Mouse (Mus musculus) forebrain, embryonic 13.5 days (tissue): ENCODE data around the gene Slc25a21. TPM values are rescaled to one million over a fixed set of nuclear protein-coding genes. Genes with fewer than 3 reads are reported as not detected.

ENCODE experiments used
- ATAC-seq: fragments of 200-750 bp; cut with Nextera tagmentation; 2 replicates; pipeline ENCODE4 v1.8.0; 2017
- H3K27ac ChIP-seq: fragments of 300-500 bp; sonication (generic); 2 replicates; pipeline ENCODE4 v1.5.1; 2015; ENCODE audit warnings: inconsistent platforms, mild to moderate bottlenecking, moderate library complexity
- H3K27me3 ChIP-seq: fragments of 300-500 bp; sonication (generic); 2 replicates; pipeline ENCODE4 v1.6.1; 2015; ENCODE audit warnings: mild to moderate bottlenecking, inconsistent platforms
- H3K36me3 ChIP-seq: fragments of 300-500 bp; sonication (generic); 2 replicates; pipeline ENCODE4 v1.6.1; 2015; ENCODE audit warnings: mild to moderate bottlenecking, inconsistent platforms; ENCODE audit not compliant: poor library complexity, severe bottlenecking
- H3K4me1 ChIP-seq: fragments of 300-500 bp; sonication (generic); 2 replicates; pipeline ENCODE4 v1.6.1; 2015; ENCODE audit warnings: inconsistent platforms
- H3K4me2 ChIP-seq: fragments of 300-500 bp; sonication (generic); 2 replicates; pipeline ENCODE4 v1.6.1; 2015; ENCODE audit warnings: inconsistent platforms, mild to moderate bottlenecking, moderate library complexity
- H3K4me3 ChIP-seq: fragments of 300-500 bp; sonication (generic); 2 replicates; pipeline ENCODE4 v1.5.1; 2015; ENCODE audit warnings: mild to moderate bottlenecking, inconsistent platforms
- H3K9ac ChIP-seq: fragments of 300-500 bp; sonication (generic); 2 replicates; pipeline ENCODE4 v1.6.1; 2015; ENCODE audit warnings: mild to moderate bottlenecking, inconsistent platforms
- H3K9me3 ChIP-seq: fragments of 300-500 bp; sonication (generic); replicated peaks from 2 replicates; pipeline ENCODE4 v1.6.1; 2016; ENCODE audit warnings: inconsistent platforms
- WGBS: fragments of 180-500 bp; shearing (Covaris S2); methylation state at CpG from one replicate; pipeline ENCODE4 v1.1.7; 2015; 5-methylcytosine and 5-hydroxymethylcytosine counted together
- polyA plus RNA-seq: library from polyadenylated mRNA; unstranded; fragments of >200 nt; fragmentation: Nextera tagmentation; extraction: Ambion mirVana; gene quantifications from 2 replicates; pipeline ENCODE4 v1.2.1, GENCODE M21; 2015

Slc25a21 gene
- polyA plus RNA-seq, 1 experiment from 2014 or later = 0.31 TPM

DNA sequence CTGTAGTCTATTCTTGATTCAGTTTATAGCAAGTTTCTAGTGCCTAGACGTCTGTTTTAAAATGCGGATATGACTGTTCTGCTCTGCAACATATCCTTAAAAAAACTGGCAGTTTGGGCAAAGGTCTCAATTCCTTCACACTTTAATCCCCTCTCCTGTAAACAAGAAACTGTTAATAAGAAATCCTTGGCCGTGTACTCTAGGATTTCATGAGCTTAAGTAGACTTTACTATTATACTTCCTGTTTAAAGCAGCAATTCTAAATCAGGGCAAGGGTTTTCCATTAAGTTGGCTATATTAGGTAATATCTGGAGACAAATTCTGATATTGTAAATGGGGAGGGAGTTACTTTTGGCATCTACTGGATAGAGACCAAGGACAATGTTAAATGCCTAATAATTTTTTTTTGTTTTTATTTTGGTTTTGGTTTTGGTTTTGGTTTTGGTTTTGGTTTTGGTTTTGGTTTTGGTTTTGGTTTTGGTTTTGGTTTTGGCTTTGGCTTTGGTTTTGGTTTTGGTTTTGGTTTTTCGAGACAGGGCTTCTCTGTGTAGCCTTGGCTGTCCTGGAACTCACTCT, 7.1 kb upstream of the Slc25a21 start:
- no peaks in the 10 kb centered on the region for H3K9me3 ChIP-seq
- 84% methylated on average over 4 of the region's 4 CpGs for WGBS
- no peak overlapping the region for H3K4me3 ChIP-seq
- H3K4me2 ChIP-seq = no peak overlapping the region
- H3K27ac ChIP-seq = no peak overlapping the region
- no peak for ATAC-seq
- no peak overlapping the region for H3K9ac ChIP-seq
- no peaks in the 10 kb centered on the region for H3K36me3 ChIP-seq
- H3K4me1 ChIP-seq = no peaks in the 10 kb centered on the region
- no peaks in the 10 kb centered on the region for H3K27me3 ChIP-seq

DNA sequence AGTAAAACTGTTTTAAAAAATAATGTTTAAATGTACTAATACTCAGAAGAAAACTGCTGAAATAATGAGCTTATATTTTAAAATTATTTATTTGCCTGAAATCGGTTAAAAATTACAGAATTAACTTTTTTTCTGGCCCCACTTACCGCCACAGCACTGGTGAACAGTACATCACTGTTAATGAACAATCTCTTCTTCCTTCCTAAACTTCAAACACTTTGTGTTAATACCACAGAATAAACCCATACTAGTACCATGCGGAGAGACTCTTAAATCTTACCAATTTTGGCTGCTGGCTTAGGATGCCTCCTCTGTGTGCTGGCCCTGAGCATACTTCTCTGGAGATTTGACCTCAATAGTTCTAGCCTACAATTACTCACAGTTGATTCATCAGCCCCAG, 4.6 kb upstream of the Slc25a21 start:
- Histone ChIP-seq H3K36me3 (no peaks in the 10 kb centered on the region), H3K4me1 (peaks cover 6% of the 10 kb centered on the region), H3K4me3 (no peak overlapping the region), H3K9ac (no peak overlapping the region), H3K27me3 (peaks cover 9% of the 10 kb centered on the region), H3K9me3 (no peaks in the 10 kb centered on the region), H3K27ac (no peak overlapping the region), H3K4me2 (no peak overlapping the region)
- ATAC-seq = no peak
- 94% methylated on average over 3 of the region's 3 CpGs for WGBS

- no peak overlapping the region for H3K4me3 ChIP-seq
- H3K27ac ChIP-seq = no peak overlapping the region
- H3K4me2 ChIP-seq = no peak overlapping the region
- peaks cover 14% of the 10 kb centered on the region for H3K4me1 ChIP-seq
- peaks cover 17% of the 10 kb centered on the region for H3K27me3 ChIP-seq
- no peaks in the 10 kb centered on the region for H3K36me3 ChIP-seq
- no peaks in the 10 kb centered on the region for H3K9me3 ChIP-seq
- 100% methylated on average over 2 of the region's 2 CpGs for WGBS
- ATAC-seq = no peak
- H3K9ac ChIP-seq = no peak overlapping the region
Measured at GRCm38 (mm10) chr12:57199427-57199826, 2.2 kb upstream of the Slc25a21 start.

- H3K27me3 ChIP-seq = peaks cover 17% of the 10 kb centered on the region
- H3K4me3 ChIP-seq = no peak overlapping the region
- H3K4me2 ChIP-seq = no peak overlapping the region
- H3K4me1 ChIP-seq = peaks cover 14% of the 10 kb centered on the region
- no peak overlapping the region for H3K9ac ChIP-seq
- no peaks in the 10 kb centered on the region for H3K36me3 ChIP-seq
- no peak for ATAC-seq
- H3K9me3 ChIP-seq = no peaks in the 10 kb centered on the region
- no peak overlapping the region for H3K27ac ChIP-seq
Measured at GRCm38 (mm10) chr12:57198269-57198668, 997 bp upstream of the Slc25a21 start.

DNA sequence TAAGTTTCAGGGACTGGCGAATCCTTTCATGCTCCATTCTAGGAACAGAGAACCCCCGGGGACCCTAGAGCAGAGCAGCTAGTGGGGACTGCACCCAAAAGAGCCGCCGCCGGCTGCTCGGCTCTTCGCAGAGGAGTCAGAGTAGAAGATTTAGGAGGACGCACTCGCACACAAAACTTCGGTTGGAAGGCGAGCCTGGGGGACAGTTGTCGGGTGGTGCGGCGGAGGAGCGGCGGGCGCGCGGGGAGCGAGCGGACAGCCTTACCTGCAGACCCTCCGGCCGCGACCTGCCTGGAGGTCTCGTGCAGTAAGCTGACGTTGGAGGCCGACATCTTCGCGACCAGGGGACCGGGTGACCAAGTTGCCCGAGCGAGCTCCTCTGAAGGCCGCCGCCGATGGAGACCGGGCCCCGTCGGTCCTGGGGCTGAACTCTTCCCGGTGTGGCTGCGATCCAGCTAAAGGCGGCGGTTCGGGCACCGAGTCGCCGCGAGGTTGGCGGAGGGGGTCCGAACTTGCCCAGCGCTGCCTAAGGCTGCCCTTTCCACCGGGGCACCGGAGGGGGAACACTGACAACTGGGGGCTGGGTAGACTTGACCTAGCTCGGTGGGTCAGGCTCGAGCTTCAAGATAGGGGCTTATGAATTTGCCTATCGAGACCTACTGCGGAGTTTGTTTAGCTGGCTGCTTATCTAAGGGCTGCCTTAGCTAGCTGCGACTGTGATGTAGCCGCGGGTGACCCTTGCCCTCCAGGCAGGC, 487 bp downstream of the Slc25a21 start:
- peak overlapping the region; percentile 61 for H3K9ac ChIP-seq
- no peaks in the 10 kb centered on the region for H3K9me3 ChIP-seq
- no peak overlapping the region for H3K27ac ChIP-seq
- peak; percentile 57 for ATAC-seq
- H3K4me1 ChIP-seq = peaks cover 14% of the 10 kb centered on the region
- H3K4me2 ChIP-seq = peak overlapping the region; percentile 81
- WGBS = 1% methylated on average over 51 of the region's 59 CpGs
- peak overlapping the region; percentile 49 for H3K4me3 ChIP-seq
- peaks cover 17% of the 10 kb centered on the region for H3K27me3 ChIP-seq
- H3K36me3 ChIP-seq = no peaks in the 10 kb centered on the region

GRCm38 (mm10) chr12:57196286-57196607, 1.0 kb downstream of the Slc25a21 start:
- 8% methylated on average over 8 of the region's 8 CpGs for WGBS
- Histone ChIP-seq H3K4me1 (peaks cover 14% of the 10 kb centered on the region), H3K4me2 (peak overlapping the region; percentile 81), H3K36me3 (no peaks in the 10 kb centered on the region), H3K4me3 (peak overlapping the region; percentile 49), H3K9ac (peak overlapping the region; percentile 61), H3K9me3 (no peaks in the 10 kb centered on the region), H3K27ac (no peak overlapping the region), H3K27me3 (peaks cover 17% of the 10 kb centered on the region)
- no peak for ATAC-seq

DNA sequence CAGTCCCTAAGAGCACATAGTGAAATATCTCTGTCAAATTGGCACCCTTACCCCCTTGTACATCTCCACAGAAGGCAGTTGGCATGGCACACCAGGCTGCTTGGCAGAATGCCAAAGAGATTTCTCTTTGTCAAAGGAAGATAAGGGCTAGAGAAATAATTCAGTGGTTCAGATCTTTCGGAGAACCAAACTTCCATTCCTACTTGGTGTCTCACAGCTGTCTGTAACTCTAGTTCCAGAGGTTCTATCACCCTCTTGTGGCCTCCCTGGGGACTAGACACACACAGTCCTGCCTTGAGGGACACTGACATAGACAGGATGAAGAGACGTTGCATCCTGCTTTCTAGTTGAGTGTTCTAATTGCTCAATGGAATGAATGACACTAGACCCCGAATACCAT, 2.7 kb downstream of the Slc25a21 start:
- H3K9me3 ChIP-seq = no peaks in the 10 kb centered on the region
- peak; percentile 50; the same call in 1 of the 2 replicates for ATAC-seq
- no peak overlapping the region for H3K4me2 ChIP-seq
- H3K9ac ChIP-seq = no peak overlapping the region
- H3K4me1 ChIP-seq = peaks cover 14% of the 10 kb centered on the region
- no peaks in the 10 kb centered on the region for H3K36me3 ChIP-seq
- no peak overlapping the region for H3K4me3 ChIP-seq
- no peak overlapping the region for H3K27ac ChIP-seq
- 32% methylated on average over 3 of the region's 3 CpGs for WGBS
- peaks cover 17% of the 10 kb centered on the region for H3K27me3 ChIP-seq

GRCm38 (mm10) chr12:57187032-57187431, 10.2 kb downstream of the Slc25a21 start:
- no peaks in the 10 kb centered on the region for H3K36me3 ChIP-seq
- no peak overlapping the region for H3K9ac ChIP-seq
- no peak for ATAC-seq
- H3K27ac ChIP-seq = no peak overlapping the region
- no peaks in the 10 kb centered on the region for H3K9me3 ChIP-seq
- H3K4me2 ChIP-seq = no peak overlapping the region
- H3K27me3 ChIP-seq = no peaks in the 10 kb centered on the region
- WGBS = 87% methylated on average over 4 of the region's 4 CpGs
- no peak overlapping the region for H3K4me3 ChIP-seq
- no peaks in the 10 kb centered on the region for H3K4me1 ChIP-seq

DNA sequence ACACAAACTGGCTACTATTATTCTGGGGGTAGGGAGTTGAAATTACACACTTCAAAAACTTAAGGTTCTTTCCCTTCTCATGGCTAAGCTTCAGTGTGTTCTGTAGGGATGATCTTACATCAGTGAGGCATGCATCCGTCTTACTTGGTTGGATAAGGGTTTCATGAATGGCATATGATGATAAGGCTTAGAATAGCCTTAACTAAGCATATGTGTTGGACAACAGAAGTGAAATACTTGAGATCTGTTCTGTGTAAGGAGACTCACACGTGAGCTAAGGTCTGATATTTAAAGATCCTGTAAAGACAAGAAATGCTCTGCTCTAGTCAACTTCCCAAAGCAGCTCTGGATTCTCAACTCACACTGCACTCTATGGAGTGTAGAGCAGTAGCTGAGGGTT, 11.1 kb downstream of the Slc25a21 start:
- Histone ChIP-seq H3K27ac (no peak overlapping the region), H3K4me2 (no peak overlapping the region), H3K9ac (no peak overlapping the region), H3K9me3 (no peaks in the 10 kb centered on the region), H3K36me3 (no peaks in the 10 kb centered on the region), H3K27me3 (no peaks in the 10 kb centered on the region), H3K4me3 (no peak overlapping the region), H3K4me1 (no peaks in the 10 kb centered on the region)
- no peak for ATAC-seq
- WGBS = 70% methylated on average over 2 of the region's 2 CpGs

DNA sequence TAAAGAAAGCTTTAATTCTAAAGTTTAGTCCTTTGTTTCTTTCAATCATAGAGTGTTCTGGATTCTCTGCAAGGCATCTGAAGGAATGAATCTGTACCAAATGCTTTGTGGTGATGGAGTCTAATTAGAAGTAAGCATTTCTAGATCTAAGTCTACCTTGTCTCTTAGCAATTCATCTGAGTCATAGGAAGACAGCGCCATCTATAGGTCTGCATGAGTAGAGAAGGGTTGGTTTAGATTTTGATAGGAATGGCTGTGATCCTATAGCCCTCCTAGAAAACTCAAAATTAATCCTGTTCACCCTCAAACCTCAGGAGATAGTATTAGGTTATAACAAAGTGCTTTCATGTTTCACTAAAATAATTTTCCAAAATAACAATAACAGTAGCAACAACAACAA, 11.8 kb downstream of the Slc25a21 start:
- Histone ChIP-seq H3K36me3 (no peaks in the 10 kb centered on the region), H3K27ac (no peak overlapping the region), H3K4me3 (no peak overlapping the region), H3K9me3 (no peaks in the 10 kb centered on the region), H3K27me3 (no peaks in the 10 kb centered on the region), H3K4me2 (no peak overlapping the region), H3K4me1 (no peaks in the 10 kb centered on the region), H3K9ac (no peak overlapping the region)
- WGBS = 0% methylated on average over 1 of the region's 1 CpGs
- no peak for ATAC-seq

DNA sequence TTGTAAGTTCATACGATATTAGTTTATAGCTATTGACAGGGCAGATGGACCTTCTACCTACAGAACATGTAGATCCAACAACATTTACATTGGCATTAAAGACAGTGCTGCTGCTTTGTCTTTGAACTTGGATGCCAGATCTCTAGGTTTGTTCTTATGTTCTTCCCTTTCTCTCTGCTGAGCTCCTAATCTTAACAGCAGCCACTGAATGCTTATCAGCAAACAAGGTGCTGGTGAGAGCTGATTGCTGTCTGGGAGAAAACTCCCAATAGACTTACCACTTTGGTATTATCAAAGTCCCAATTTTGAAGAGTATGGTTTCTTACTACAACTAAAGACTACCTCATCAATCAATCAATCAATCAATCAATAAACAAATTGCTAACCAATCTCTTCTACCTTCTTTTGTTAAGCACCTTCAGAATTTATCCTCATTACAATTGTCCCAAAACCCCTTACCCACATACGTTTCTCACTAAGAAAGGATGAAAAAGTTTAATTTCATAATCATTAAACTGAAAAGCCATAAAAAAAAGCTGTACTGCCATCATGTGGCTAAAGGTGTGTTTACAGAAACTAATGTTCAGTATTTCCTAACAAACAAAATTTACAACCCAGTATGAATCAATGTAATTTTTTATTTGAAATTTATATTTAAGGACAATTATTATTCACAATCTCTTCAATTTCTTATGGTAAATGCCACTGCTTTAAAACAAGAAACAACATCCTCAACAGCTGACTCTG, 12.7 kb downstream of the Slc25a21 start:
- 64% methylated on average over 2 of the region's 2 CpGs for WGBS
- H3K27me3 ChIP-seq = no peaks in the 10 kb centered on the region
- H3K4me2 ChIP-seq = no peak overlapping the region
- H3K4me1 ChIP-seq = no peaks in the 10 kb centered on the region
- no peaks in the 10 kb centered on the region for H3K9me3 ChIP-seq
- H3K4me3 ChIP-seq = no peak overlapping the region
- H3K9ac ChIP-seq = no peak overlapping the region
- H3K36me3 ChIP-seq = no peaks in the 10 kb centered on the region
- no peak overlapping the region for H3K27ac ChIP-seq
- no peak for ATAC-seq

DNA sequence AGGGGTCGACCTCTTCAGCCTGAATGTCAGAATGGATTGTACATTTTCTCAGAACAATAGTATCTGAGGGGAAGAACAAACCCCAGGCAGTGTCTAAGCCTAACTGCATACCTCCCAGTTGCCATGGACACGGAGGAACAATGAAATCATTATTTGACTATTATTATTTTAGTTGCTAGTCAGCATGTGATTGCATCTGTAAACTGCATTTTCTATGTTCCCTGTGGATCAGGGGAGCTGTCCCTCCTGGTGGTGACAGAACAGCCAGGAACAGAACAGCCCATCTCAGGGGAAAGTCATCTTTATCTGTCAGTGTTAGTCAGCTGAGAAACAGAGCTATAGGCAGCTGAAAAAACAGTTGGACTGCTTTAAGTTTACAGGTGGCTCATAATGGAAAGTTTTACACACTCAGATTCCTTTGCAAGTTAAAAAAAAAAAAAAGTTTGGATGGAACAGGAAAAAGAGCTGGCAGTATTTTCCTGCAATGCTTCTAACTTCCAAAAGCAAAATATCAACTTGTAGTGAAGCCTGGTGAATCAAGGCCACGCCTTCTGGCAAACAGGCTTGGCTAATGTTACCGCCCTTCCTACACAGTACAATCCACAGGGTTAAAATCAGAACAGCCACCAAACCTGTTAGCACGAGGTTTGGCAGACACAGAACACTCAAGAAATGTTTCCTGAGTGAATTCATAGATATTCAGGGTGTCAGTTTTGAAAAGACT, 17.6 kb downstream of the Slc25a21 start:
- no peak overlapping the region for H3K4me3 ChIP-seq
- peaks cover 5% of the 10 kb centered on the region for H3K4me1 ChIP-seq
- H3K36me3 ChIP-seq = no peaks in the 10 kb centered on the region
- no peak overlapping the region for H3K9ac ChIP-seq
- H3K27ac ChIP-seq = no peak overlapping the region
- H3K27me3 ChIP-seq = no peaks in the 10 kb centered on the region
- 28% methylated on average over 5 of the region's 5 CpGs for WGBS
- ATAC-seq = peak; percentile 48; the same call in 1 of the 2 replicates
- H3K4me2 ChIP-seq = no peak overlapping the region
- no peaks in the 10 kb centered on the region for H3K9me3 ChIP-seq
